Comparison of ENCODE assay signal across 18 mouse cellular contexts in genomic region chr3:99970766-99971165, GRCm38 (mm10).
DNase-seq lines count a peak whose midpoint lies in the region; ATAC-seq and TF ChIP-seq lines count a peak whose summit lies in the region.
"Had no signal": no experiment of that assay in that cellular context is flagged by ENCODE, and none has a peak within 500 bp of the region (broad histone marks: within the 10 kb centered on the region; RNA-seq: fewer than 3 reads in every experiment).

No protein-coding gene starts in this region.

- no peak overlapping the region for H3K4me3 ChIP-seq in heart, embryonic 11.5 days (ENCODE audit: low read depth, low read length)
- H3K4me3 ChIP-seq: erythroblast, embryonic 14.5 days; heart, embryonic 12.5 days; liver, embryonic 13.5 days; neural tube, embryonic 12.5 days had no signal

- intact Hi-C loops in left cerebral cortex, postnatal 4 days (cut with DNase I), result no loop called here

- ATAC-seq in heart, embryonic 11.5 days (replicated peaks; ENCODE audit: insufficient number of reproducible peaks, low FRiP score, low TSS enrichment), result no peak
- no peak for ATAC-seq in Patski
- ATAC-seq: CD4-positive, CD25-positive, alpha-beta regulatory T cell, adult 4 months; forebrain, embryonic 16.5 days; hindbrain, embryonic 16.5 days had no signal

- POLR2A ChIA-PET in Patski (lab: Charles Lee), result no interaction called here

- no peak overlapping the region for H3K9ac ChIP-seq in heart, embryonic 11.5 days (ENCODE audit: low read depth, low read length)
- H3K9ac ChIP-seq: heart, embryonic 12.5 days; liver, embryonic 13.5 days; neural tube, embryonic 12.5 days had no signal

- WGBS in heart, embryonic 11.5 days (ENCODE audit: insufficient replicate concordance), result 60% methylated on average over 5 of the region's 5 CpGs

- CTCF ChIA-PET in Patski (lab: Charles Lee), result no interaction called here

- H3K4me2 ChIP-seq in heart, embryonic 11.5 days, result no peak overlapping the region
- H3K4me2 ChIP-seq: heart, embryonic 12.5 days; liver, embryonic 13.5 days; neural tube, embryonic 12.5 days had no signal

- no peaks in the 10 kb centered on the region for H3K27me3 ChIP-seq in heart, embryonic 11.5 days (ENCODE audit: control insufficient read depth, insufficient read depth, low read length)
- no peaks in the 10 kb centered on the region for H3K27me3 ChIP-seq in Patski
- H3K27me3 ChIP-seq: heart, embryonic 12.5 days; liver, embryonic 13.5 days; neural tube, embryonic 12.5 days had no signal

- peak; percentile 5 for DNase-seq in heart, postnatal 4 days
- DNase-seq in left cerebral cortex, postnatal 4 days, result peak; percentile 26
- no peak for DNase-seq in left cerebral cortex, adult 11 months (ENCODE audit: low spot score)
- DNase-seq in Muller cell, postnatal 12 days (ENCODE audit: inconsistent ontology term), result peak; percentile 24
- DNase-seq in Patski (ENCODE audit: low read depth, low spot score), result peak; percentile 28
- no peak for DNase-seq in gastrocnemius, adult 18-20 months (ENCODE audit: low spot score)
- DNase-seq: adrenal gland, adult 2 months; liver, embryonic 13.5 days; lung, postnatal 14 days; right cerebral cortex, postnatal 14 days had no signal

- TF ChIP-seq CTCF in Patski (IDR thresholded peaks at IDR 0.05), result no peak

- H3K27ac ChIP-seq in heart, embryonic 11.5 days (ENCODE audit: low read depth, low read length), result no peak overlapping the region
- H3K27ac ChIP-seq: liver, embryonic 13.5 days; neural tube, embryonic 12.5 days had no signal

- H3K4me1 ChIP-seq in heart, embryonic 11.5 days (ENCODE audit: control insufficient read depth, insufficient read depth, low read length), result no peaks in the 10 kb centered on the region
- H3K4me1 ChIP-seq: heart, embryonic 12.5 days; liver, embryonic 13.5 days; neural tube, embryonic 12.5 days had no signal

- no peaks in the 10 kb centered on the region for H3K9me3 ChIP-seq in heart, embryonic 11.5 days (replicated peaks; ENCODE audit: control insufficient read depth, low read length)
- H3K9me3 ChIP-seq: G1E; heart, embryonic 12.5 days; liver, embryonic 13.5 days; neural tube, embryonic 12.5 days had no signal

- no peaks in the 10 kb centered on the region for H3K36me3 ChIP-seq in heart, embryonic 11.5 days (ENCODE audit: control insufficient read depth, insufficient read depth, low read length)
- H3K36me3 ChIP-seq: G1E; heart, embryonic 12.5 days; liver, embryonic 13.5 days; neural tube, embryonic 12.5 days had no signal

- in situ Hi-C loops in Patski (cut with MboI; ENCODE audit: low pct_unique_long_range_greater_than_20kb), result no loop called here

Comparison
In these comparisons a context has a peak if more than half of its experiments do, and no peak if none do; other contexts are left out.
1. DNase-seq: peak in heart, postnatal 4 days (single experiment), left cerebral cortex, postnatal 4 days (single experiment), Muller cell, postnatal 12 days (single experiment) and Patski (single experiment); none in left cerebral cortex, adult 11 months (single experiment) and gastrocnemius, adult 18-20 months (single experiment).